Mouse (Mus musculus): ENCODE data around the gene Scimp. TPM values are rescaled to one million over a fixed set of nuclear protein-coding genes. Genes with fewer than 3 reads are reported as not detected.
A peak's percentile ranks its signal among the peaks of the same experiment; 100 is the strongest.

Gene Scimp
- polyA plus RNA-seq, 2 experiments = 0.10 to 0.51 TPM

DNA sequence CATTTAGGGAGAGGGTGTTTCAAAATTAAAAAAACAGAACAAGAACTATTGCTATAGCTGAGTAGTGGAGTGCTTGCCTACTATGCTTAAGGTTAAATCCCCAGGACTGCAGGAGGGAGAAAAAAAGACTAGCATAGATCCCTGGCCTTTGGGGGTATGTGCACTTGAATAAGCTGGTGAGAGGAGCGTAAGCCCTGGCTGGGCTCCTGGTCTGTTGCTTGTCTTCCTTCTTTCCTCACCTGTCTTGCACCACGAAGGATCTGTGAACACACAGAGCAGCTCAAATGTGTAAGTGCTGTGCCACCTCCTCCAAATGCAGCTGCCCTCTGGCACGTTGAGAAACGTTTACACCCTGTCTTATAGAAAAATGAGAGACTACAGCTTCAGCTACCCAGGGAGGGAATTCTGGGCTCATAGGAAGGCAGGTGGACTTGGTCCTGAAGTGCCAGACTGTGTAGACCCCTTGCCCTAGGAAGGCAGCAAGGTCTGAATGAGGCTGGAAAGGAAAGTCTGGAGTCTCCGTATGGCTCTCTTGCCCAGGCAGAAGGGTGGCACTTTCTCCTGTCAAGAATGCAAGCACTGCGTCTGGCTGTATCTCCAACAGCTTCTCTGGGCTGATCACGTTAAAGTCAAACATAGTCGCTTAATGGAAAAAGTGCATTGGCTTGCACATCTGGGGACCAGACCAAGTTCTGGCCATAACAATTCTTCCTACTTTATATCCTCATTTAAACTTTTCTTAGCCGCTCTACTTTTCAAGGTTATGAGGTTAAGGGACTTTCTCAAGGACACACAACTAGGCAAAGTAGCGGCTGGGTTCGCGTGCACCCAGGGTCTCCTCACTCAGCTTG is 31.5 kb upstream of the Scimp start:
- no peaks in the 10 kb centered on the region for H3K36me3 ChIP-seq (replicated peaks; ENCODE audit: control insufficient read depth, insufficient read depth, low read depth)
- H3K9ac ChIP-seq (replicated peaks) = peak overlapping the region; percentile 60
- peak overlapping the region; percentile 75 to 96 for H3K4me3 ChIP-seq (ENCODE audit: insufficient read depth in 1 of 2, low read depth in 2 of 2, low read length in 2 of 2)
- H3K27me3 ChIP-seq (ENCODE audit: control insufficient read depth, insufficient read depth, low read length) = no peaks in the 10 kb centered on the region
- peaks cover 6 to 20% of the 10 kb centered on the region in 2 experiments for H3K4me1 ChIP-seq (replicated peaks; ENCODE audit: control insufficient read depth in 2 of 2, insufficient read depth in 2 of 2, low read length in 1 of 2)
- no peak for DNase-seq (ENCODE audit: low read depth in 3 of 3, low spot score in 3 of 3)
- TF ChIP-seq CTCF (IDR thresholded peaks at IDR 0.05; ENCODE audit: low read depth) (no peak), EP300 (IDR thresholded peaks at IDR 0.05; ENCODE audit: low read depth) (no peak)
- 28% methylated on average over 12 of the region's 12 CpGs for WGBS (ENCODE audit: insufficient replicate concordance)
- peak overlapping the region; percentile 83 for H3K4me2 ChIP-seq (ENCODE audit: low read depth)
- no peaks in the 10 kb centered on the region for H3K9me3 ChIP-seq (ENCODE audit: control insufficient read depth, low read length)
- no peak for ATAC-seq (ENCODE audit: insufficient read depth)
- no peak overlapping the region for H3K27ac ChIP-seq

GRCm38 (mm10) chr11:70842983-70843382 is 30.6 kb upstream of the Scimp start:
- WGBS (ENCODE audit: insufficient replicate concordance) = 28% methylated on average over 4 of the region's 4 CpGs
- H3K27me3 ChIP-seq (ENCODE audit: control insufficient read depth, insufficient read depth, low read length) = no peaks in the 10 kb centered on the region
- no peaks in the 10 kb centered on the region for H3K36me3 ChIP-seq (replicated peaks; ENCODE audit: control insufficient read depth, insufficient read depth, low read depth)
- H3K4me1 ChIP-seq (replicated peaks; ENCODE audit: control insufficient read depth in 2 of 2, insufficient read depth in 2 of 2, low read length in 1 of 2) = peaks cover 6 to 20% of the 10 kb centered on the region in 2 experiments
- ATAC-seq (ENCODE audit: insufficient read depth) (no peak), DNase-seq (ENCODE audit: low read depth in 3 of 3, low spot score in 3 of 3) (no peak)
- H3K4me3 ChIP-seq (ENCODE audit: insufficient read depth in 1 of 2, low read depth in 2 of 2, low read length in 2 of 2) = no peak overlapping the region
- TF ChIP-seq EP300 (IDR thresholded peaks at IDR 0.05; ENCODE audit: low read depth) (no peak), CTCF (IDR thresholded peaks at IDR 0.05; ENCODE audit: low read depth) (no peak)
- no peak overlapping the region for H3K9ac ChIP-seq (replicated peaks)
- H3K4me2 ChIP-seq (ENCODE audit: low read depth) = no peak overlapping the region
- H3K27ac ChIP-seq = no peak overlapping the region
- no peaks in the 10 kb centered on the region for H3K9me3 ChIP-seq (ENCODE audit: control insufficient read depth, low read length)

DNA sequence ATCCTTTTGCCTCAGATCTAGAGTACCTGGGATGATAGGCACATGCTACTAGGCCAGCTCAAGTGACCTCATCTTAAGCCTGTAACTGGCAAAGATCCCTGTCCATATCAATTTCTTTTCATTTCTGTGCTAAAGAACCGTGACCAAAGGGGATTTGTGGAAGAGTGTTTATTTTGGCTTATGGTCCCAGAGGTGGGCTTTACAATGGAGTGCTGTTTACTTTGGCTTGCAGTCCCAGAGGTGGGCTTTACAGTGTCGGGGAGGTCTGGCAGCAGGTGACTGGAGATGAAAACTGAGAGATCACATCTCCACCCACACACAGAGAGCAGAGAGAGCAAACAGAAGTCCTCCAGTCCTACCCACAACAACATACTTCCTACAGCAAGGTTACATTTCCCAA is 26.2 kb upstream of the Scimp start:
- no peaks in the 10 kb centered on the region for H3K27me3 ChIP-seq (ENCODE audit: control insufficient read depth, insufficient read depth, low read length)
- H3K9ac ChIP-seq (replicated peaks) = no peak overlapping the region
- WGBS (ENCODE audit: insufficient replicate concordance) = 44% methylated on average over 2 of the region's 2 CpGs
- H3K4me1 ChIP-seq (replicated peaks; ENCODE audit: control insufficient read depth in 2 of 2, insufficient read depth in 2 of 2, low read length in 1 of 2) = peaks cover 0 to 2% of the 10 kb centered on the region in 2 experiments; a peak in 1 of 4 replicates
- ATAC-seq (ENCODE audit: insufficient read depth) = no peak
- H3K4me3 ChIP-seq (ENCODE audit: insufficient read depth in 1 of 2, low read depth in 2 of 2, low read length in 2 of 2) = no peak overlapping the region
- TF ChIP-seq CTCF (IDR thresholded peaks at IDR 0.05; ENCODE audit: low read depth) (no peak), EP300 (IDR thresholded peaks at IDR 0.05; ENCODE audit: low read depth) (no peak)
- H3K27ac ChIP-seq = no peak overlapping the region
- H3K9me3 ChIP-seq (ENCODE audit: control insufficient read depth, low read length) = no peaks in the 10 kb centered on the region
- no peak for DNase-seq (ENCODE audit: low read depth in 3 of 3, low spot score in 3 of 3)
- H3K4me2 ChIP-seq (ENCODE audit: low read depth) = no peak overlapping the region
- no peaks in the 10 kb centered on the region for H3K36me3 ChIP-seq (replicated peaks; ENCODE audit: control insufficient read depth, insufficient read depth, low read depth)

- H3K27me3 ChIP-seq (ENCODE audit: control insufficient read depth, insufficient read depth, low read length) = no peaks in the 10 kb centered on the region
- H3K9me3 ChIP-seq (ENCODE audit: control insufficient read depth, low read length) = no peaks in the 10 kb centered on the region
- ATAC-seq (ENCODE audit: insufficient read depth) = no peak
- H3K9ac ChIP-seq (replicated peaks) = no peak overlapping the region
- no peak overlapping the region for H3K4me3 ChIP-seq (ENCODE audit: insufficient read depth in 1 of 2, low read depth in 2 of 2, low read length in 2 of 2)
- H3K27ac ChIP-seq = no peak overlapping the region
- no peaks in the 10 kb centered on the region for H3K4me1 ChIP-seq (replicated peaks; ENCODE audit: control insufficient read depth in 2 of 2, insufficient read depth in 2 of 2, low read length in 1 of 2)
- no peaks in the 10 kb centered on the region for H3K36me3 ChIP-seq (replicated peaks; ENCODE audit: control insufficient read depth, insufficient read depth, low read depth)
- no peak for DNase-seq (ENCODE audit: low read depth in 3 of 3, low spot score in 3 of 3)
- WGBS (ENCODE audit: insufficient replicate concordance) = 71% methylated on average over 3 of the region's 3 CpGs
- H3K4me2 ChIP-seq (ENCODE audit: low read depth) = no peak overlapping the region
- TF ChIP-seq EP300 (IDR thresholded peaks at IDR 0.05; ENCODE audit: low read depth) = no peak
- no peak for TF ChIP-seq CTCF (IDR thresholded peaks at IDR 0.05; ENCODE audit: low read depth)
Measured at GRCm38 (mm10) chr11:70837031-70837430, 24.6 kb upstream of the Scimp start.

DNA sequence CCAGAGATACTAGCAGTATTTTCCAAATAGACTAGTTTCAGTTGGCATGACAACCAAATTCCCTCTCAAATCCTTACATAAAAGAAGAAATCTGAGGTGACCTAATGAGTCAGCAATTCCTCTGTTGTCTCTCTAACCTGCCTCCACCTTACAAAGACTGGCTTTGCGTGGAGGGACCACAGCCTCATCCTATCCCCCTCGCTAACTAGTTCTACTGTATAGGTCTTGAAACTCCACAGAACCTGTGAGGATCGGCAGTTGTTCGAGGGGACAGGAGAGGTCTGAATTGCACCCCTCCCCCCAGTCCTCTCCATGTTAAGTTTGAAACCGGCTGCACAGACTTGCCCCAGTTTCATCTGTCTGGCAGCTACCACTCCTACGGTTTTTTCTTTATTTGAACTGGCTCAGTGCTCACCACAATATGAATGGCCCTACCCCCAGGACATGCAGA is 23.0 kb upstream of the Scimp start:
- no peak for ATAC-seq (ENCODE audit: insufficient read depth)
- H3K27ac ChIP-seq = no peak overlapping the region
- H3K9ac ChIP-seq (replicated peaks) = no peak overlapping the region
- H3K9me3 ChIP-seq (ENCODE audit: control insufficient read depth, low read length) = no peaks in the 10 kb centered on the region
- 58% methylated on average over 6 of the region's 6 CpGs for WGBS (ENCODE audit: insufficient replicate concordance)
- no peak overlapping the region for H3K4me3 ChIP-seq (ENCODE audit: insufficient read depth in 1 of 2, low read depth in 2 of 2, low read length in 2 of 2)
- H3K4me2 ChIP-seq (ENCODE audit: low read depth) = no peak overlapping the region
- no peaks in the 10 kb centered on the region for H3K27me3 ChIP-seq (ENCODE audit: control insufficient read depth, insufficient read depth, low read length)
- no peaks in the 10 kb centered on the region for H3K4me1 ChIP-seq (replicated peaks; ENCODE audit: control insufficient read depth in 2 of 2, insufficient read depth in 2 of 2, low read length in 1 of 2)
- TF ChIP-seq CTCF (IDR thresholded peaks at IDR 0.05; ENCODE audit: low read depth) = no peak
- no peak for TF ChIP-seq EP300 (IDR thresholded peaks at IDR 0.05; ENCODE audit: low read depth)
- H3K36me3 ChIP-seq (replicated peaks; ENCODE audit: control insufficient read depth, insufficient read depth, low read depth) = no peaks in the 10 kb centered on the region
- DNase-seq (ENCODE audit: low read depth in 3 of 3, low spot score in 3 of 3) = no peak

Measured in liver, embryonic 14.5 days (tissue).